Mouse (Mus musculus) liver, embryonic 12.5 days (tissue): ENCODE measurements around the gene Vamp4. TPM values are rescaled to one million over a fixed set of nuclear protein-coding genes. Genes with fewer than 3 reads are reported as not detected.
"Not testable (repeated sequence)": the region's sequence is repeated elsewhere in the genome, so short reads cannot be mapped to it uniquely, and the experiment has no call there.

Experiments
- ATAC-seq: fragments of 200-750 bp; cut with Nextera tagmentation; 2 replicates; pipeline ENCODE4 v1.8.0; 2017; ENCODE audit warnings: moderate number of reproducible peaks, mild to moderate bottlenecking, moderate library complexity
- H3K27ac ChIP-seq: fragments of 300-500 bp; sonication (generic); 2 replicates; pipeline ENCODE4 v1.5.1; 2016; ENCODE audit warnings: mild to moderate bottlenecking
- H3K27me3 ChIP-seq: fragments of 300-500 bp; sonication (generic); replicated peaks from 2 replicates; pipeline ENCODE4 v1.6.1; 2016; ENCODE audit warnings: mild to moderate bottlenecking, moderate library complexity
- H3K36me3 ChIP-seq: fragments of 300-500 bp; sonication (generic); 2 replicates; pipeline ENCODE4 v1.6.1; 2016; ENCODE audit warnings: mild to moderate bottlenecking, moderate library complexity
- H3K4me1 ChIP-seq: fragments of 300-500 bp; sonication (generic); 2 replicates; pipeline ENCODE4 v1.6.1; 2016
- H3K4me2 ChIP-seq: fragments of 300-500 bp; sonication (generic); 2 replicates; pipeline ENCODE4 v1.6.1; 2016; ENCODE audit warnings: mild to moderate bottlenecking, moderate library complexity
- H3K4me3 ChIP-seq: fragments of 300-500 bp; sonication (generic); 2 replicates; pipeline ENCODE4 v1.5.1; 2016; ENCODE audit warnings: mild to moderate bottlenecking, moderate library complexity
- H3K9ac ChIP-seq: fragments of 300-500 bp; sonication (generic); 2 replicates; pipeline ENCODE4 v1.6.1; 2016; ENCODE audit warnings: mild to moderate bottlenecking, moderate library complexity
- H3K9me3 ChIP-seq: fragments of 300-500 bp; sonication (generic); replicated peaks from 2 replicates; pipeline ENCODE4 v1.6.1; 2016; ENCODE audit warnings: mild to moderate bottlenecking, moderate library complexity
- WGBS: fragments of 180-500 bp; shearing (Covaris S2); methylation state at CpG from one replicate; pipeline ENCODE4 v1.1.7; 2016; ENCODE audit not compliant: insufficient replicate concordance; 5-methylcytosine and 5-hydroxymethylcytosine counted together
- polyA plus RNA-seq: library from polyadenylated mRNA; unstranded; fragments of >200 nt; fragmentation: Nextera tagmentation; extraction: Ambion mirVana; gene quantifications from 2 replicates; pipeline ENCODE4 v1.2.1, GENCODE M21; 2016

The Vamp4 gene
- polyA plus RNA-seq, 1 experiment from 2014 or later, result 19.6 TPM

DNA sequence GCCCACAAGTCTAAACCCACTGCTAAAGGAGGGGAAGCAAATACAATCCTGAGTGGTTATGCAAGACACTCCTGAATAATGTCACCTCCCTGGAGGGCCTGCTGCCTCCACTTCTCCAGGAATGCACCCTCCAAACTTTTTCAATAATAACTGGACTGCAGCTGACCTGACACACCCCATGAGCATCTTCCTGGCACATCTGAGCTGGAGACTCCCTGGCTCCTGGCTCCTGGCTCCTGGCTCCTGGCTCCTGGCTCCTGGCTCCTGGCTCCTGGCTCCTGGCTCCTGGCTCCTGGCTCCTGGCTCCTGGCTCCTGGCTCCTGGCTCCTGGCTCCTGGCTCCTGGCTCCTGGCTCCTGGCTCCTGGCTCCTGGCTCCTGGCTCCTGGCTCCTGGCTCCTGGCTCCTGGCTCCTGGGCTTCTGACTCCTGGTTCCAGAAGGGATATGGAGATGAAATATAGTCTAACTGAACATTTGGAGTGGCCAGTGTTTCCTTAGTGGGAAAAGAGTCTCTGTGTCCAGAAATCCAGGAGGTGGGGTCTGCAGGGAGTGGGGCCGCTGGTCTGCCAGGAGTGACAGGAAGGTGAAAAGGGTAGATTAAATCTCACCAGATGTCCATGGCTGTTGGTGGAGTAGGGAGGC lies 65.1 kb downstream of the Vamp4 start:
- H3K4me2 ChIP-seq, H3K9ac ChIP-seq, H3K4me3 ChIP-seq, ATAC-seq, H3K4me1 ChIP-seq, H3K27me3 ChIP-seq, H3K9me3 ChIP-seq, H3K36me3 ChIP-seq, H3K27ac ChIP-seq: not testable (repeated sequence)
- WGBS, result 30% methylated on average over 1 of the region's 1 CpGs

DNA sequence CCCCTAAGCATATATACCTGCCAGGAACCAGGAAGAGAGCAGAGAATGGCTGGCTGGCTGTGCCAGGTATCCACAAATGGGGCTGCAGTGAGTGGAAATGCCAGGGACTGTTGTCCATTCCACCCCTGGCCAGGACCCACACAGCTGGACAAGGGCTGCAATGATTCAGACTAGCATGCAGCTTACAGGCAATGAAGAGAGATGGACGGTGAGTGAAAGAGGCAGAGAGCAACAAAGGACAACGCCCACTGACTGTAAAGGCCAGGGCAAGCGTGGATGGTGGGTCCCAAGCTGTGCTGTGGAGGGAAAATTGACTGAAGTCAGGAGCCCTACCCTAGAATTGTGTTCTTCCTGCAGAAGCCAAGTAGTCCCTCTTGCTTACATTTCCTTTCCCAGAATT lies 66.2 kb downstream of the Vamp4 start:
- no peaks in the 10 kb centered on the region for H3K9me3 ChIP-seq
- H3K4me1 ChIP-seq, result no peaks in the 10 kb centered on the region
- 66% methylated on average over 3 of the region's 3 CpGs for WGBS
- no peak overlapping the region for H3K27ac ChIP-seq
- 0 out of 2 replicates have a peak, but pooled peaks cover 3% of the 10 kb centered on the region for H3K27me3 ChIP-seq
- no peak overlapping the region for H3K4me2 ChIP-seq
- no peak overlapping the region for H3K9ac ChIP-seq
- no peak overlapping the region for H3K4me3 ChIP-seq
- ATAC-seq, result no peak
- no peaks in the 10 kb centered on the region for H3K36me3 ChIP-seq

DNA sequence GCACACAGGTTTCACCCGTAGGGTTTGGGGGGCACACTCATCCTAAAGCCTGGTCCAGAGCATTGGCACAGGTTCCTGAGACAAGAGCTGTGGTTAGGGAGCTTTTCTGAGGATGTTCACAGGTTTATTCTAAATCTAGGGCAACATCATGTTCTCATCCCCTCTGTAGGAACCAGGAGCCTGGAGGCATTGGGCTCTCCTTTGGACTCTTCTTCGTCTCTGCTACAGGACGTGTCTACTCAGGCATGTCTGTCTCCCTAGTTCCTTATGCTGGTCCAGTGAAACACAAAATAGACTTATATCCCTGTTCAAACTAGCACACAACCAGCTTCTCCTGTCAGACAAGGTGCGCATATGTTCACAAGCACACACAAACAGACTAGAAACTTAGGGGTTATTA lies 68.2 kb downstream of the Vamp4 start:
- no peak overlapping the region for H3K4me2 ChIP-seq
- no peaks in the 10 kb centered on the region for H3K36me3 ChIP-seq
- no peak for ATAC-seq
- H3K9ac ChIP-seq, result no peak overlapping the region
- 63% methylated on average over 4 of the region's 4 CpGs for WGBS
- H3K4me1 ChIP-seq, result no peaks in the 10 kb centered on the region
- H3K27me3 ChIP-seq, result 0 out of 2 replicates have a peak, but pooled peaks cover 3% of the 10 kb centered on the region
- no peak overlapping the region for H3K27ac ChIP-seq
- no peak overlapping the region for H3K4me3 ChIP-seq
- no peaks in the 10 kb centered on the region for H3K9me3 ChIP-seq

DNA sequence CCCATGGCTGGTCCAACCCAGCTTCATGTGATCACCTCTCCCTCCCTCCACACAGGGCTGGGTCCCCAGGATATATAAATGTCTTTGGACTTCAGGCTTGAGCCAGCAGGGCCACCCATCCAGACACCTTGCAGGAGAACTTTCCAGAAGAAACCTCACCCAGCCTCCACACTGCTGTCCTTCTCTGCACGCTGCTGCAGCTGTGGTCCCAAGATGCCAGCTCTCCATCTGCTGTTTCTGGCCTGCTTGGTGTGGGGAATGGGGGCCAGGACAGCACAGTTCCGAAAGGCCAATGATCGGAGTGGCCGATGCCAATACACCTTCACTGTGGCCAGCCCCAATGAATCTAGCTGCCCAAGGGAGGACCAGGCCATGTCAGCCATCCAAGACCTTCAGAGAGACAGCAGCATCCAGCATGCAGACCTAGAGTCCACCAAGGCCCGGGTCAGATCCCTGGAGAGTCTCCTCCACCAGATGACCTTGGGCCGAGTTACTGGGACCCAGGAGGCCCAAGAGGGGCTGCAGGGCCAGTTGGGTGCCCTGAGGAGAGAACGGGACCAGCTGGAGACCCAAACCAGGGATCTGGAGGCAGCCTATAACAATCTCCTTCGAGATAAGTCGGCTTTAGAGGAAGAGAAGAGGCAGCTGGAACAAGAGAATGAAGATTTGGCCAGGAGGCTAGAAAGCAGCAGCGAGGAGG lies 68.9 kb downstream of the Vamp4 start, which contains the start of gene Myoc:
TSS of gene Myoc (plus strand) at position 105 of the 700 bp plus-strand sequence.
- Histone ChIP-seq H3K9me3 (no peaks in the 10 kb centered on the region), H3K27me3 (0 out of 2 replicates have a peak, but pooled peaks cover 3% of the 10 kb centered on the region), H3K9ac (no peak within 1 kb of the TSS), H3K4me3 (no peak within 1 kb of the TSS), H3K4me2 (no peak within 1 kb of the TSS), H3K4me1 (no peaks in the 10 kb centered on the region), H3K27ac (no peak within 1 kb of the TSS), H3K36me3 (no peaks in the 10 kb centered on the region)
- no peak for ATAC-seq
- 68% methylated on average over 10 of the region's 10 CpGs for WGBS

DNA sequence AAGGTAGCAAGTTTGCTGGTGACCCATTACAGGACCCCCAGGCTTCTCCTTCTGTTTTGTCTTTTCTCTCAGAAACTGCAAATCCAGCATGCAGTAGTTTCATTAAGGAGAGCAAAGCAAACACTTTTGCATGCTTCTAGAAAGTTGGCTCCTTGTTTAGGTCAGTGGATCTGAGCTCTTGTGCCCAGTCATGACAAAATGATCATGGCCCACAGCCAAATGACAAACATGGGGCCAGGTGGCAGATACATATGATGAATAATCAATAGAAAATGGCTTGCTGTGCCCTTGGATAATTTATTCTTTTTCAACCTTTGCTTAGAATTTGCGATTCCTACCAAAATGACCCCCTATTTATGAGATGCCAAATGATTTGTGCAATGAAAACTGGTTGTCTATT lies 69.5 kb downstream of the Vamp4 start:
- H3K27me3 ChIP-seq, result 0 out of 2 replicates have a peak, but pooled peaks cover 3% of the 10 kb centered on the region
- no peak for ATAC-seq
- 68% methylated on average over 1 of the region's 1 CpGs for WGBS

DNA sequence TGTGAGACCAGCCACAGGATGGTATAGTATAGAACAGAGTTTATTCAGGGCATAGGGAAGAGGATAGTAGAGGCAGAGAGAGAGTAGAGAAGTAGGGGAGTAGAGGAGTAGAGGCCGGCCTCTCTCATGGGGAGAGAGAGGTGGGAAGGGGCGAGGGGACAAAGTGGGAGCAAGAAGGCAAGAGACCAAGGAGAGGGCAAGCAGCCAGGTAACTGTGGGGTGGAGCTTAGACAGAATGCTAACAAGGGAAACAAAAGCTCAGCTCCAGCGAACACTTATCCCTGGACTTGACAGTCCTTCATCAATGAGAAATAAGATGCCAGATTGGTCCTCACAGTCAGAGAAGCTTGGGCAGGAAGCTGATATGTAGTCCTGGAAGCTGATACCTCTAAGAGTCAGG lies 72.3 kb downstream of the Vamp4 start:
- Histone ChIP-seq H3K27ac (no peak overlapping the region), H3K4me3 (no peak overlapping the region), H3K4me2 (no peak overlapping the region), H3K9ac (no peak overlapping the region), H3K4me1 (no peaks in the 10 kb centered on the region), H3K9me3 (no peaks in the 10 kb centered on the region), H3K36me3 (no peaks in the 10 kb centered on the region), H3K27me3 (0 out of 2 replicates have a peak, but pooled peaks cover 3% of the 10 kb centered on the region)
- no peak for ATAC-seq
- 51% methylated on average over 3 of the region's 3 CpGs for WGBS

More for the DNA sequence above, 69.5 kb downstream of the Vamp4 start:
- H3K27ac ChIP-seq, result no peak overlapping the region
- no peak overlapping the region for H3K4me3 ChIP-seq
- H3K4me1 ChIP-seq, result no peaks in the 10 kb centered on the region
- no peaks in the 10 kb centered on the region for H3K36me3 ChIP-seq
- no peak overlapping the region for H3K9ac ChIP-seq
- H3K9me3 ChIP-seq, result no peaks in the 10 kb centered on the region
- H3K4me2 ChIP-seq, result no peak overlapping the region

DNA sequence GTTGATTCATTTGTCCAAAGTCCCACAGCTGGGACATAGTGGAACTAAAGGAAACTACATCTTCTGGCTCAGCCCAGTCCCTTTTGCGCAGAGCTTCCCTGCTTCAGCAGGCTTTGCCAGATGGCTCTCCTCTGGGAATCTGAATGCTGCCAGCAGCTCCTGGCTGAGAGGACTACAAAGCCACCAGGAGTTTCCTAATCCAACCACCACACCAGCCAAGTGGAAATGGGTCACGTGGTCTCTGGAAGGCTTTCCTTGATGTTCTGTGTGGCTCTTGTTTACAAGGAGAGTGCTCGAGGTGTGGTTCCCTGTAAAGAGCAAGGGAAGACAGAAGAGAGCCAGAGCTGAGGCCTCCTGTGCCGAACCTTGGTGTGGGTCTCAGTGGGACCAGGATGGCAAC lies 73.4 kb downstream of the Vamp4 start:
- WGBS, result 41% methylated on average over 4 of the region's 4 CpGs

DNA sequence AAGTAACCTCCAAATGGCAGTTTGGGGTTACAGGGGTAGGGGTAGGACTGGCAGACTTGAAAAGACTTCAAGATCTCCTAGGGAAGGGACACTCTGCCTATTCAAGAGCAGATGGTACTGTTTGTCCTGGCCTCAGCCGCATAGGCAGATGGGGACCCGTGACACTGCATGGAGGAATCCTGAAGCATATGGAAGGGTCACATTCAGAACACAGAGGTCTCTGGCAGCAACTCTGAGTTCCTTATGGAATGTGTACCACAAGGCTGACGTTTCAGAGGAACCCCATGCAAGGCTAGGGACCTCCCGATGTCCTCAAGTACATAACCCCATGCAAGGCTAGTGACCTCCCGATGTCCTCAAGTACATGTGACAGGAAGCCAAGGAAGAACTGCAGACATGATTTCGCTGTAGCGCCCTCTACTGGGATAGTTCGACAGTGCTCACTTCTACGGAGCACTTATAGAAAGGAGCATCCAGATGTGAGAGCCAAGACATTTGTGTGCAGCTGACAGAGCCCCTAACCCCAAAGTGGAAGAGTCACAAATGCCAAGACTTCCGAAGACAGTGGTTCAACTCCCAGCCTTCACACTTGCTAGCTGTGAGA lies 75.9 kb downstream of the Vamp4 start:
- Histone ChIP-seq H3K4me3 (no peak overlapping the region), H3K9me3 (no peaks in the 10 kb centered on the region), H3K36me3 (no peaks in the 10 kb centered on the region), H3K4me1 (no peaks in the 10 kb centered on the region), H3K27me3 (peaks cover 5% of the 10 kb centered on the region; the same call in 1 of the 2 replicates), H3K4me2 (no peak overlapping the region), H3K27ac (no peak overlapping the region), H3K9ac (no peak overlapping the region)
- ATAC-seq, result no peak
- WGBS, result 63% methylated on average over 10 of the region's 10 CpGs

More for the DNA sequence above, 73.4 kb downstream of the Vamp4 start:
- no peaks in the 10 kb centered on the region for H3K4me1 ChIP-seq
- H3K36me3 ChIP-seq, result no peaks in the 10 kb centered on the region
- H3K27me3 ChIP-seq, result peaks cover 7% of the 10 kb centered on the region; the same call in 1 of the 2 replicates
- no peaks in the 10 kb centered on the region for H3K9me3 ChIP-seq
- H3K9ac ChIP-seq, result no peak overlapping the region
- H3K4me3 ChIP-seq, result no peak overlapping the region
- no peak for ATAC-seq
- no peak overlapping the region for H3K4me2 ChIP-seq
- no peak overlapping the region for H3K27ac ChIP-seq

DNA sequence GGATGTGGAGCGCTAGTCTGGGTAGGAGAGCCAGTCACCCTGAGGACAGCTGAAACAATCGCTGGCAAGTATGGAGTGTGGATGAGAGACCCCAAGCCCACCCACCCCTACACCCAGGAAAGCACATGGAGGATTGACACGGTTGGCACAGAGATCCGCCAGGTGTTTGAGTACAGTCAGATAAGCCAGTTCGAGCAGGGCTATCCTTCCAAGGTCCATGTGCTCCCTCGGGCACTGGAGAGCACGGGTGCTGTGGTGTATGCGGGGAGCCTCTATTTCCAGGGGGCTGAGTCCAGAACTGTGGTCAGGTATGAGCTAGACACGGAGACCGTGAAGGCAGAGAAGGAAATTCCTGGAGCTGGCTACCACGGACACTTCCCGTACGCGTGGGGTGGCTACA lies 78.1 kb downstream of the Vamp4 start:
- H3K27ac ChIP-seq, result no peak overlapping the region
- H3K9ac ChIP-seq, result no peak overlapping the region
- no peak overlapping the region for H3K4me3 ChIP-seq
- no peaks in the 10 kb centered on the region for H3K4me1 ChIP-seq
- ATAC-seq, result no peak
- H3K4me2 ChIP-seq, result no peak overlapping the region
- WGBS, result 84% methylated on average over 14 of the region's 14 CpGs
- H3K9me3 ChIP-seq, result no peaks in the 10 kb centered on the region
- H3K27me3 ChIP-seq, result peaks cover 5% of the 10 kb centered on the region
- H3K36me3 ChIP-seq, result no peaks in the 10 kb centered on the region

Other genes with a start within 250 kb of the Vamp4 start
- gene Dnm3, start 92.5 kb upstream of the Vamp4 start, polyA plus RNA-seq, result 1.1 and 1.6 TPM in 2 replicates
- 20.9 and 22.7 TPM in 2 replicates for gene Mettl13, start 22.0 kb upstream of the Vamp4 start, polyA plus RNA-seq
- not detected in 2 replicates for gene Myoc, start 68.6 kb downstream of the Vamp4 start, polyA plus RNA-seq
- gene Myocos, start 87.7 kb downstream of the Vamp4 start, polyA plus RNA-seq, result not detected in 2 replicates
- 63.0 and 68.1 TPM in 2 replicates for gene Prrc2c, start 170.0 kb downstream of the Vamp4 start, polyA plus RNA-seq
- 0.67 and 0.79 TPM in 2 replicates for gene Fmo4, start 243.5 kb downstream of the Vamp4 start, polyA plus RNA-seq